Mouse (Mus musculus) heart, postnatal 25 days (tissue): Measurements from ENCODE around the gene Ctr9. TPM values are rescaled to one million over a fixed set of nuclear protein-coding genes. Genes with fewer than 3 reads are reported as not detected.

Experiments used
- DNase-seq: peaks from one replicate; pipeline ENCODE4 v3.0.0; 2022; ENCODE audit warnings: low spot score
- intact Hi-C: fragments of 180-260 bp; cut with DNase I; formaldehyde crosslinking; loops from one replicate; pipeline ENCODE4 v1.15.1; 2025
- total RNA-seq, 2 experiments: library from RNA; stranded (reverse); gene quantifications; 2 replicates each; pipeline ENCODE4 v1.2.3; 2021

Ctr9 gene
- 10 to 100 TPM; 15.2 to 19.3 TPM for total RNA-seq

DNA sequence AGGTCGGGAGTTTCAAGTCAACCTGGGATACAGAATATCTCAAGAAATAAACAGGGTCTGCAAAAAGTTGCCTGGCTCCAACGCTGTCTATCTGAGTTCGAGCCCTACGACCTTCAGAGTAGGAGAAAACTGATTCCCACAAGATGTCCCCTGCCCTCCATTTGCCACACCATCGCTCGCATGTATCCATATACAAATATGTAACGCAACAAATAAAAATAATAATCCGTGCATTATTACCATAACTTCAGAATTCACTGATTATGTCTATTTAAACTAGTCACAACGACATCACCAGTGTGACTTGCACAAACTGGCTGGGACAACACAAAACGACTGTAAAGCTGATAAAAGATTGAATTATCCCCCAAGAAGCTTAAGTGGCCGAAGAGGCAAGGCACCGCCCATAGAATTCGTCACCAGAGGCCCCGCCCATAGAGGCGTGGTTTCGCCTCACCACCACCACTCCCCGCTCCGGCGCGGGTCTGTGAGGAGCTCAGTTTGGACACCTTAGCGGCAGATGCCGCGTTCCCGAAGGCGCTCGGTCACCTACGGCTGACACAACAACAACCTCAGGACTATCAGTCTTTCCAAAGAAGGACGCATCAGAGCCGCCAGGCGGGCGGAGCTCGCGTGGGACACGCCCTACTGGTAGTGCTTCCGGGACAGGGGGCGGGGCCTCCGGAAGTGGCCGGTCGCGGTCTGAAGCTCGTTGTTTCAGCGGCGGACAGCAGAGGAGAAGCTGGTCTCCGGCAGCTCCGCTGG is at the start of gene Ctr9:
Gene Ctr9, plus strand, starts transcription at position 671 of the 765 bp plus-strand sequence.
- peak; percentile 86 for DNase-seq
- intact Hi-C loops, result no loop called here

DNA sequence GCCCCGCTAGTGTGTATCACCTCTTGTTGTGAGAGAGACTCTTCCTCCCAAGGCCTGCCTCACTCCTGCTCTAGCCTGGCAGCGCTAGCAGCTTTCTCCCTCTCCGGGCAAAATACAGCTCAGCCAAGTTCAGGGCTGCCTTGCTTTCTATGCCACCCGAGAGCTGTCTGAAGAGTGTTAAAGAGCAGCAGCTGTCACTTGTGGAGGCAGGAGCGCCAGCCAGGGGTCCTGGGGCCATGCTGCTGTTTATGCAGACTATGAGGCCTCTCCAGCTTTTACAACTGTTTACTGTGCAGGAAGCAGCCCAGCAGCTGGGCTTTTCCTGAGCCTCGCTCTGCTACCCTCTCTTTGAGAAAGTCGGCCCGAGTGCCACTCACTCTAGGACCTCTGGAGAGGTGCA is 47.7 kb upstream of the Ctr9 start:
- no peak for DNase-seq

DNA sequence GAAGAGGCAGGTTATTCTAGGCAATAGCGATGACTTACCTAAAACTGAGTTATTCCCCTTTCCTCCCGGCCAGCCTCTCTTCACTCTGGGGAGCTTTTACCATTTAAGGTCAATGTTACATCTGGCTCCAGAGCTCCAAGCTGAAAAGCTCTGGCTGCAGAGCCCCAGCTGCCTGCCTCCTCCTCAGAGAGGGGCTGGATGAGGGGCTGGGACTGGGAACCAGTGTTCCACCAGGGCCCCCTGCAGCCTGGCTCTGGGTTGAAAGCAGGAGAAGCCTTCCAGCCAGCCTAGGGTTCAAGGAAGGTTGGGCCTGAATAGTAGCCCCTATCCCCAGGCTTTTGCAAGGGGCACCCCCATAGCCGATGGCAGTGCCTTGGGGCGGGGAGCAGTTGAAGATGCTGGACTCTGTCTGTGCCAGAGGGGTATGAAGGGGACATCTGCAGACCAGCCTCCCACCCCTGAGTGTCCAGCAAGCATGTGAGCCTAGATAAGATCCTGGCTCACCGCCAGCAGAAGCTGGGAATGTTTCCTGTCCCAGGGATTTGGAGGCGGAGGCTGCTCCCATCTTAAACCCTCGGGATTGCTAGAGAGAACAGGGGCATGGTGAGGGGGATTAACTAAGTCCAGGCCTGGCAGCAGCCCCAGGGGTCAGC is 46.6 kb upstream of the Ctr9 start, which contains the start of gene Mrvi1:
Gene Mrvi1, minus strand, starts transcription at position 409 of the 653 bp plus-strand sequence.
- intact Hi-C loops, result loop anchor here (5.0 kb wide), 1 partner anchor 40 kb away; no protein-coding TSS in a partner anchor
- peak; percentile 64 for DNase-seq

More for the DNA sequence above, 47.7 kb upstream of the Ctr9 start:
- intact Hi-C loops, result loop anchor here (5.0 kb wide), 1 partner anchor 39 kb away; no protein-coding TSS in a partner anchor

DNA sequence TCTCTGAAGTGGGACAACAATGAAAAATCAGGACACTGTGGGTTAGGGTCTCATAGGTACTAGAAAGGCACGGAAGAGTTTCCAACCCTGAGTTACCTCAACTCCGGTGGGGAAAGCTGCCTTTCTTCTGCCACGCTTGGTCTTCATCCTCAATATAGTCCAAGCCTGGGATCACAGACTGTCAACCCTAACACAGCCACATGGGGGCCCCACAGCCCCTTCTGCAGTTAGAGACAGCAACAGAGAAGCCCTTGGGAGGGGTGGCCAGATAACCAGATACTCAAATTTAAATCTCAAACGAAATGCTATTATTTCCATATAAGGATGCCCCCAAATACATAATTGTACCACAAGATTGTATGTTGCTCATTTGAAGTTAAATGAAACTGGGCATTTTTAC is 46.0 kb upstream of the Ctr9 start:
- no peak for DNase-seq
- intact Hi-C loops, result loop anchor here (5.0 kb wide), 1 partner anchor 40 kb away; no protein-coding TSS in a partner anchor

DNA sequence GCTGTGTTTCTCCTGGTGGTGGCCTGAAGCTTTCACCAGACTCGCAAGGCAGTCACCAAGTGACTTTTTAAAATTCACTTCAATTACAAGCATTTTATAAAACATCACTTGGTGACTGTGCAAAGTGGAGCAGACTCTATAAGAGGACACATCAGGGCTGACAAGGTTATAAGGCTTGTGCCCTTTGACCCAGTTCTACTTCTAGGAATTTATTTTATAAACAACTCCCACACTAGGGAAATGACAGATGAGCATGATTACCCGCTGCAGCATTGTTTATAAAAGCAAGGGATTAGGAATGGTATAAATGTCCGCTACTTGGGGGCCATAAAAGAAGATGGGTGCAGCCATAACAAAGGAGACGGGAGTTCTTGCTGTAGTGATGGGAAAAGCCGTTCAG is 45.1 kb upstream of the Ctr9 start:
- intact Hi-C loops, result loop anchor here (5.0 kb wide), 1 partner anchor 41 kb away; no protein-coding TSS in a partner anchor
- no peak for DNase-seq

DNA sequence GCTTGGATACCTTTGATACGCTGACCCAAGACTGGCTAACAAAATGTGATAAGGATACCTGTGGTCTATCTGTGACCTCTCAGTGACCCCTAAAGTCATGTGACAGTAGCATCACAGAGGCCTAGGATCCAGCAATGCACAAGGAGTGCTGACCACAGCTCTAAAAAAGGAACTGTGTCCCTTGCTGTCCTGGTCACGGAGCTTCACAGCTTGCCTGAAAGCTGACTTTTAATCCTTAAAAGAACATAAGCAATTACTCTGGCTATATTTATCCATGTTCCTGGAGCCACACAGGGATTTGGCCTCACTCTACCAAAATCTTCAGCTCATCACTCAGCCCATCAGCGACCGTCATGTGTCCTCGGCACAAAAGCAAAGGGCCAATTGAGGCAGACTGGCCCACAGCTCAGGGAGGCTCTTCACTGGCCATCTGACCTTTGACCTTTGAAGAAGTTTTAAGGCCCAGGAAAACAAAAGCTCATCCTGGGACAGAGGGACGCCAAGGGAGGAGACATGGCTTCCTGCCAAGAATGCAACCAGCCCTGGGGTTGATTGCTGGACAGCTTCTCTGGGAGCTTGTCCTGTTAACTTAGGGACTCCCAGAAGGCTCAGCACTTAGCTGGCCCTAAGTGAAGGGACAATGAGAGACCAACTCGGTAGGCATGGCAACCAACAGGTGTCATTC is 43.0 kb upstream of the Ctr9 start:
- intact Hi-C loops, result no loop called here
- DNase-seq, result no peak

DNA sequence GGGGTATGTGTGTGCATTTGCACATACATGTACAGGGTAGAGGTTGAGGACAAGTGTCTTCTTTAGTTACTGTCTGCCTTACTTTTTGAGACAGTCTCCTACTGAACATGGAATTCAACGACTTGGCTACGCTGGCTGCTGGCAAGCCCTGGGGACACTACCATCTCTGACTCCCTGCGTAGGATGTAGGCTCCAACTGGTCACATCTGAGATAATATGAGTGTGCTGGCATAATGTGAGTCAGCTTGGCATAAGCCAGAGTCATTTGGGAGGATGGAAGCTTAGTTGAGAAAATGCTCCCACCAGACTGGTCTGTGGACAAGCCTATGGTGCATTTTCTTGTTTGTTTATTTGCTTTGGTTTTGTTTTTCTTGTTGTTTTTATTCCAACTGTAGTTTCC is 40.7 kb upstream of the Ctr9 start:
- intact Hi-C loops, result no loop called here

DNA sequence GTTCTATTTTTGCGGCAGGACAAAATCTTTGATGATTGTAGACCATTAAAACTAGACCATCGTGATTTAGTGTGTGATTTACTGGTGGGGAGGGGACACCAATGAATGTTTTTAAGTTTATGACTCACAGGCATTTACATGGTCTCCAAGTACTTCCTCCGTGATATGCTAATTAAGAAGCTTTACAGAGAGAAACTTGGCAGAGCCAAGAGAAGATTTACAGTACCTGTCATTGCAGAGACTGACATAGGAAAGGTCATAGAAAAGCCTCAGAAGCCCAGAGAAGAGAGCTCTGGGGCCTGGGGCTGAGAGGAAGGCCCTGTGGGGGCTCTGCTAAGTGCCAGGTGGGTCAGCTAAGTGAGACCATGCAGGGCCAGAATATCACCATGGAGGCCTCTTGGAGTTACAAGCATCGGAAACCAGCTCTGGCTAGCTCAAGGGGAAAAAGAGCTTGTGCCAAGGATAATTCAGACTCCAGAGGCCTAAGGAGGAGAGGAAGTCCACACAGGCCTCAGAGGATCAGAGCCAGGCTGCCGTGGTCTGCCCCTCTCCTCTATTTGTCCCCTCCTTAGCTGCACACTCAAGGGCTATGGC is 39.4 kb upstream of the Ctr9 start:
- intact Hi-C loops, result no loop called here
- no peak for DNase-seq

More for the DNA sequence above, 40.7 kb upstream of the Ctr9 start:
- no peak for DNase-seq

DNA sequence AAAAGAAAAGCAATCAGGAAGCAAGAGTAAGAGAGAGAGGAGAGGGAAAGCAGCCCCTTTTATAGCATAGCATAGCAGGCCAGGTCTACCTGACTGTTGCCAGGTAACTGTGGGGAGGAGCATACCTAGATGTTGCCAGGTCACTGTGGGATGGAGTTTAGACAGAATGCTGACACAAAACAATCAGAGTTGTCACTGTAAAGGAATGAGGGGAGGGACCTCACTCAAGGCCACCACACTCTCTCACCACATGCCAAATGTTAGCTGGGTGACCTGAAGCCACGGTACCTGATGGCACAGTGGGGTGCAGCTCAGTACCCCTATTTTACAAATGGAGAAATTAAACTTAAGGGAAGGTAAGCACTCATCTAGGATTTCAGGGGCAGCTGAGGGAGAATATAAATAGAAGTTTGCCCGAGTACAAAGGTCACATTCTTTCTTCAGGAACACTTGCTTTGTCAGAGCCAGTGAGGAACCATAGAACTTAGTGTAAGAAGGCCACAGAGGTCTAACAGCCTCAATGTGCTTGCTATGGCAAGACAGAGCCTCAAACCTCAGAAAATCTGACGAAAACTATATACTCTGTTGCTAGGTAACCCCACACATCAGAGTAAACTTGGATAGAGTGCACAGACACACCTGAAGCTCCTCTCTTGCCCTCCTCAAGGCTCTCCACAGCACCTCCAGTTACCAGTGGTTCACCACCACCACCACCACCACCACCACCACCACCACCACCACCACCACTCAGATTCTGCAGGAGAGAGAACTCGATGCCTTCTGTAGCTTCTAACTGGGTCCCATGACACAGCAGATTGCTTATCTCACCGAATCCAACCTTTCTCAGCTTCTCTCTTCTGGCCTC is 38.2 kb upstream of the Ctr9 start:
- intact Hi-C loops, result no loop called here
- no peak for DNase-seq

DNA sequence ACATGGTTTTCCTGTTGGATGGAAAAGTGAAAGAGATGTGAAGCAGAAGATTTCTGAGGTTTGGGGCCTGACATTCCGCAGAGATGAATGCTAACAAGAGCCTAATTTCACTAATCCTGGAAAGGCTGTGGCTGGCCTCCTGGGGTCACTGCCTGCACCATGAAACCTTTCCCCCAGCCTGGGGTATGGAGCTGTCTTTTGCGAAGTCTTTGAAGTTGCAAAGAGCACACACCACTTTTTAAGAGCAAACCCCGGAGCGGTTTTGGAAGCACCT is 37.6 kb upstream of the Ctr9 start:
- intact Hi-C loops, result no loop called here
- DNase-seq, result no peak

DNA sequence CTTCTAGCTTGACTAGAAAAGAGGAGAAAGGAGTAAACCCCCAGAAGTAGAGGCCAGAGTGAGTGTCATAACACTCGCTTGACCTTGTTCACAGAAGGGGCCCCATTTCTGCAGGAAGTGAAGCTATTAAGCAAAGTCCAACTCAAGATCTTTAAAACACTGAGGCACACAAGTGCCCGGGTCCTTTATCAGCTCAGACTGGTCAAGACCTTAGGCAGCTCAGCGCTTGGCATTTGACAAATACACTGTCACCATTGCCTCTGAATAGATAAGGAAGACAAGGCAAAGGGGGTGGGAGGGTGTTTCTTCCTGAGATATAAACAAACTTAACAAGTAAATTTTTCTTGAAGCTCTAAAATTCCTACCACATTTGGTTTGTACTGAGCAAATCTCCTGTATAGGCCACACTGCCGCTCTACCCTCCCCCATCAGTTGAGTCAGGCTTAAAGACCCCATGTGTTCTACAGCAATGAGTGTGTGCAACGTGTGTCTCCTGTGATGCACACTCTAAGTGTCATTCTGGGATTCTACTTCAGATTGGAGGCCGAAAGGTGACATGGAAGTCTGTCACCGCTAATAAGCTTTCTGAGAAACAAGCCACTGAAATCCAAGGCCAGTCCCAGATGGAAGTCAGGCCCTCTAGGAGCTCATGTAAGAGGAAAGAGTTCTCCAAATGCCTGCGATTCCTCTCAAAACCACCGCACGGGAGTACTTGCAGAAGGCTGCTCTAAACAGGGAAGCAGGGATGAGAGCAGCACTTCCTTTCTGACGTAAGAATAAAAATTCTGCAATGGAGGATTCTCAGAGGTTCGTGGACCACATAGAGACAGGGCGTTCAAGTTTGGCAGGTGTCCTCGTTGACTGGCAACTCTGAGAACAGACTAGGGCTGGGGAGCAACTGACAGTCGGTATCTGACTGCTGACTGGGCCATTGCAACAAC is 29.6 kb upstream of the Ctr9 start:
- no peak for DNase-seq
- intact Hi-C loops, result no loop called here

DNA sequence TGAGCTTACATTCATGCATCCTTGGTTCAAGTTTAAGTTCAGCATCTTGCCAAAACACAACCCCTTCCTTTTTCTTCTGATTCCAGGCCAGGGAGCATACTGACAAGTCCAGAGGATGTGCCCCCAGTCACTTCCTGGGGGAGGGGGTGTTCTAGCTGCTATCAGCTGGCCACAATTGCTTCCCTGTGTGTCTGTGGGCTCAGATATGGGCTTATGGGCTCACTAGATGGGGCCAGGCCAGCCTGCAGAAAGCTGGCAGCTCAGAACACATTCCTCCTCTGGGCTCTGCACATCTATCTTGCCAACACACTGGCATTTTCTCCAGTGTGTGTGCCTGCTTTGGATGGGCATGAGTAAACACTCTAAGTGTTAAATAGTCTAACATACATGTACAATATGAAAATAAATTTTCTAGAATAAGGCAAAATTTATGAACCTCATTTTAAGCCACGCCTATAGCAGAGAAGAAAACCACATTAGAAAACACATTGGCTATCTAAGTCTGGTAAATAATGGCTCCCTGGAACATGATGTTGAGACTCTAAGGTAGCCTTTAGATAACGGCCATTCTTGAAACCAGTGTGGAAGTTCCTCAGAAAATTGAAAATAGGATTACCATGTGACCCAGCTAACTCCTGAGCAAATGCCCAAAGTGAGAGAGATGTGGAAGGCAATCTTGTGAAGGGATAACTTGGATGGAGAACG is 24.5 kb upstream of the Ctr9 start:
- intact Hi-C loops, result no loop called here
- no peak for DNase-seq

DNA sequence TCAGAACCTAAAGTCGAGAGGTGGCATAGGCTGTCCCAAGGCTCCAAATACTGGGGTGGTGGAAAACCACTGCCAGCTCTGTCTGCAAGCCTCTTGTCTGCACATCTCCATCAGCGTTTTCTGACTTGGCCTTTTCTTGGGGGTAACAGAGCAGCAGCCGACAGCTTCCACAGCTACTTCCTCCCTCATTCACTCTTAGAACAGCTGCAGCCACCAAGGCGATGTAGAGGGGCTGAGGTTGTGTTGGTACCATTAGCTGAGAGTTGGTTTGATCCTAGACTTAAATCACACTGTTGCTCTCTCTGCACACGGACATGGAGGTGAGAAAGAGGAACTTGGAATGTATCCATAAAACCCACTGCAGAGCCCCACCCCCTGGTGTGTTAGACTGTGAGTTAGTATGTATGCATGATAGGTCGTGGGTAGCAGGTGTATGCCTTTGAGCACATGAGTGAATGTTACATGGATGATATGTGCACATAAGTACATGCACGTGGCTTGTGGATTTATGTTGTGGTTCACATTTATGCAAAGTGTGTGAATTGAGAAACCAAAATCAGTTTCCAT is 14.6 kb upstream of the Ctr9 start:
- DNase-seq, result no peak
- intact Hi-C loops, result loop anchor here (2.0 kb wide), 1 partner anchor 287 kb away; no protein-coding TSS in a partner anchor

DNA sequence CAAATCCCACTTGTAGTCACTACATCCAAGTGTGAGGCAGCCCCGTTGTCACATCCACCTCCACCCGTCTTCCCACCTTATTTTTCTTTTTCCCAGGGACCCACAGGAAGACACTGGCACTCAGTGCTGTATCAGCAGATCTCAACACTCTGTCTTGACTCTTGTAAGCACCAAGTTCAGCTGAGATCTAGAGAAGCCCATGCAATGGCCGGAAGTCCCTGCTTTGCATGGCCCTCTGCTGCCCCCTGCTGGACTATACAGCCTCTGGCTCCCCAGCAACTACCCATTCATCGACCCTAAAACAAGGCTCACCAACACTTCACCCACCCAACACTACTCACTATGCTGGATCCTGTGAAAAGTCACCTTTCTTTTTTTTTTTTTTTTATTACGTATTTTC is 13.9 kb upstream of the Ctr9 start:
- intact Hi-C loops, result loop anchor here (1.0 to 5.0 kb wide), 3 partner anchors 78 to 288 kb away; no protein-coding TSS in a partner anchor
- DNase-seq, result peak; percentile 61

DNA sequence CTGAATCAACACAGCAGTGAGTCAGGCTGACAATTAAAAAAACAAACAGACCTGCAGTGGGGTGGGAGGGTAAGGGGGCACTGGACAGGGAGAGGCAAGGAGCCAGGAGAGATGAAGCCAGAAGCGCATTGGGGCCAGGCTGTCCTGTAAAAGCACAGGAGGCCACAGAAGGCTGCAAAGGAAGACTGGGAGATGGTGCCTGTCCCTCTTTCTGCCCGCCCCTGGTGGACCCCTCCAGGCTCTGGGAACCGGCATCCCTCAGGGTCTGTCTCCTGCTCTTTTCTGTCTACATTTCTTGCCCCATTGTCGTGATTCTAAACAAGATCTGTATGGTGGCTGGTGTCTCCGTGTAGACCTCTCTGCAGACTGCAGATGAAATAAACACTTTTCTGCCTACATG is 13.0 kb upstream of the Ctr9 start:
- DNase-seq, result no peak
- intact Hi-C loops, result loop anchor here (1.0 to 5.0 kb wide), 3 partner anchors 78 to 289 kb away; no protein-coding TSS in a partner anchor

DNA sequence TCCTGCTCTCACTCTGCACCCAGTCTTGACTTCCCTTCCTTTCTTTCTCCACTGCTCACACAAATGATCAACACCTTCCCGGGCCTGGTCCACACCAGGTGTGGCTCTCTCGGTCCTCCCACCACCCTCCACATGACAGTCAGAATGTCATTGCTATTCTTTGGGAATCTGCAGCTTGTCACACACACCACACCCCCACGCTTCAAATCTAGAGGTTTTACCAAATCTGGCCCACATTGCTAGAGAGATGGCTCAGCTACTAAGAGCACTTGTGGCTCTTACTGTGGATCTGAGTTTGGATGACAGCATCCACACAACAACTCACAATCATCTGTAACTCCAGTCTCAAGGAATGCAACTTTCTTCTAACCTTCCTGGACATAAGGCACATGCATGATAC is 11.8 kb upstream of the Ctr9 start:
- DNase-seq, result no peak
- intact Hi-C loops, result loop anchor here (5.0 kb wide), 1 partner anchor 80 kb away; no protein-coding TSS in a partner anchor

DNA sequence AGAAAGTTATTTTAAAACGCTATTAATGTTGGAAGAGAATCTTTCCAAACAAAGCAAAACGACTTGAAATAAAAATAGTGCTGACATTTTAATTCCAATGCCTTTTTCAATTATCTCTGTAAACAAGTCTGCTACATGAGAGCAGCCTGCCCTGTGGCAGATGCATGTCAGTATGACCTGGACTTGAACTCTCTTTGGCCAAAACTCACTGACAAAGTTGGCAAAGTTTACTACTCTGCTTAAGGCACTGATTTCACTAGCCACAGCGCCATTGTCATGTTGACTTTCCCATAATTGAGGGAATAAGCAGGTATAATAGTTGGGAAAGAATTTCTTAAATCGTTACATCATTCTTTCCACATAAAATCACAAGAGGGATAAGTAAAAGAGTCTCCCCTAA is 7.9 kb upstream of the Ctr9 start:
- no peak for DNase-seq
- intact Hi-C loops, result no loop called here
